Mouse (Mus musculus) adrenal gland, adult 10 weeks (tissue): ENCODE results near the gene Galr2. TPM values are rescaled to one million over a fixed set of nuclear protein-coding genes. Genes with fewer than 3 reads are reported as not detected.

Experiments used
- polyA plus RNA-seq: library from polyadenylated mRNA; stranded (reverse); fragments of 350-450 nt; fragmentation: Illumina TruSeq; extraction: RNeasy Lipid Tissue Mini Kit (QIAGEN cat#74804); gene quantifications from one replicate; pipeline ENCODE4 v1.2.3, GENCODE M21; 2014; ENCODE audit warnings: low read depth, low replicate concordance

Galr2 gene
- polyA plus RNA-seq, result not detected

GRCm38 (mm10) chr11:116280751-116281663, at the start of gene Galr2:
Galr2 (plus strand) TSS chr11:116280939.

DNA sequence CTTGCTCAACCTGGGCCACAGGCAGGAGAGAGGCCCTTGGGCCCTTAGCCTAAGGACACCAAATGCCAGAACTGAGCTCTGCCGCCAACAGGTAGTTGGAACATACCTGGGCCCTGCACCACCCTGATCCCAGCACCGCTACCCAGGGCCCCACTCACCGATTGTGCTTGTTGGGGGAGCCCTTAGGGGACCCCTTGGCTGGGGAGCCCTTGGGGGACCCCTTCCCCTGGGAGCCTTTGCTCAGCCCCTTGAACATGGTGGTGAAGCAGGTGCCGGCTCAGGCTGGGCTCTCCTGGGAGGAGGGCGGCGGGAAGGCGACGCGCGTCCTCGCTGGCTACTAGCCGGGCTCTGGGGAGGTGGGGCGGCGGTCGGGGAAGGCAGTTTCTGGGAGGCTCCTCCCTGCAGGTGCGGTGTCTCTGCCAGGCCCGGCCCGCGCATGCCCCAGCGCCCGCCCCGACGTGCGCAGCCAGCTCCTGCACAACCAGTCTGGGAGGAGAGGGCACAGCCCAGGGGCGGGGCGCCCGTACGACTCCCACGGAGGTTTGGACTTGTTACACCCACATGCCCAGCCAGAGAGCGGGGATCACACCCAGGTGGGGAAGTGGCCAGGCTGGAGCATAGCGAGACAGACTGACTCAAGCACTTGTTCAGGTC, 42.9 kb upstream of the Galr2 start, which contains the start of gene Evpl:
TSS of gene Evpl (minus strand) at position 336 of the 654 bp plus-strand sequence.

GRCm38 (mm10) chr11:116274045-116274666, 6.6 kb upstream of the Galr2 start, which contains the start of gene Srp68:
Srp68 (minus strand) TSS chr11:116274217.

DNA sequence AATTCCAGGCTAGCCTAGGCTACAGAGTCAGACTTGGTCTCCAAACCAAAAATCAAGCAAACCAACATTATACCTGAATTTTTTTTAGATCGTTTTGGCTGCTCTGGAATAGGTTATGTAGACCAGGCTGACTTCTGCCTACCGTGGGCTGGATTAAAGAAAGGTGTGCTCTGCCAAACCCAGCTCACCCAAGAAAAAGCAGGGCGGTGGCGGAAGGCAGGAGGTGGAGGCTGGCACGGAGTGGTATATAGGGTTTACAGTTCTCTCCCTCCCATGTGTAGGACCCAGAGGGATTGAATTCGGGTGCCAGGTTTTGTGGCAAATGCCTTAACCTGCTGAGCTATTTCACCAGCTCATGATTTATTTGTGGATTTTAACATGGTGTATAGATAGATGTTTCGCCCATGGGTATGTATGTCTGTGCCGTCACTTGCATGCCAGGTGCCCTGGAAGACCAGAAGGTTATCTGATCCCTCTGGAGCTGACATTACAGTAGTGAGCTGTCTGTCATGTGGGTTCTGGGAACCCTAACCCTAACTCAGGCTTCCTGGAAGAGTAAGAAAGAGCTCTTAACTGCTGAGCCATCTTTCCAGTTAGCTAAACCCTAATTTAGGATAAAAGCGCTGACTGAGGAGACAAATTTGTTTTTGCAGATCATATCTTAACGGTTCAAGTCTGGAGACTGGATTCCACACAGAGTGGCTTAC, 26.4 kb downstream of the Galr2 start, which contains the start of gene Exoc7:
TSS of gene Exoc7 (minus strand) at position 215 of the 707 bp plus-strand sequence.

Other genes starting within 250 kb of the Galr2 start
- not detected for gene Unc13d, start 203.0 kb upstream of the Galr2 start, polyA plus RNA-seq
- 20.4 TPM for gene Wbp2, start 193.9 kb upstream of the Galr2 start, polyA plus RNA-seq
- not detected for gene Trim47, start 153.7 kb upstream of the Galr2 start, polyA plus RNA-seq
- gene Trim65, start 149.8 kb upstream of the Galr2 start, polyA plus RNA-seq, result 6.2 TPM
- gene Mrpl38, start 142.1 kb upstream of the Galr2 start, polyA plus RNA-seq, result 2.7 TPM
- 17.7 TPM for gene Fbf1, start 112.8 kb upstream of the Galr2 start, polyA plus RNA-seq
- 2.0 TPM for gene Ten1, start 82.1 kb upstream of the Galr2 start, polyA plus RNA-seq
- gene Acox1, start 81.9 kb upstream of the Galr2 start, polyA plus RNA-seq, result 192 TPM
- not detected for gene Evpl, start 42.9 kb upstream of the Galr2 start, polyA plus RNA-seq
- gene Srp68, start 6.7 kb upstream of the Galr2 start, polyA plus RNA-seq, result 10.0 TPM
- 9.3 TPM for gene Exoc7, start 26.3 kb downstream of the Galr2 start, polyA plus RNA-seq
- not detected for gene Foxj1, start 54.5 kb downstream of the Galr2 start, polyA plus RNA-seq
- gene Rnf157, start 132.1 kb downstream of the Galr2 start, polyA plus RNA-seq, result 0.82 TPM
- 8.3 TPM for gene Ubald2, start 153.2 kb downstream of the Galr2 start, polyA plus RNA-seq
- gene Qrich2, start 185.3 kb downstream of the Galr2 start, polyA plus RNA-seq, result not detected
- gene Prpsap1, start 213.3 kb downstream of the Galr2 start, polyA plus RNA-seq, result 31.6 TPM
- gene Sphk1, start 250.0 kb downstream of the Galr2 start, polyA plus RNA-seq, result not detected